Mouse (Mus musculus) heart, embryonic 11.5 days (tissue): ENCODE results near the gene Dtx2. TPM values are rescaled to one million over a fixed set of nuclear protein-coding genes. Genes with fewer than 3 reads are reported as not detected.

Experiments used
- ATAC-seq: fragments of 200-750 bp; cut with Nextera tagmentation; replicated peaks from 2 replicates; pipeline ENCODE4 v1.8.0; 2017; ENCODE audit warnings: moderate library complexity; ENCODE audit not compliant: insufficient number of reproducible peaks, low FRiP score, low TSS enrichment
- H3K27ac ChIP-seq: fragments of 300-500 bp; sonication (generic); 2 replicates; pipeline ENCODE4 v1.5.1; 2014; ENCODE audit warnings: mild to moderate bottlenecking, low read depth, low read length
- H3K27me3 ChIP-seq: fragments of 300-500 bp; sonication (generic); 2 replicates; pipeline ENCODE4 v1.6.1; 2014; ENCODE audit warnings: mild to moderate bottlenecking, low read length, mixed read lengths; ENCODE audit not compliant: control insufficient read depth, insufficient read depth
- H3K36me3 ChIP-seq: fragments of 300-500 bp; sonication (generic); 2 replicates; pipeline ENCODE4 v1.6.1; 2014; ENCODE audit warnings: mild to moderate bottlenecking, low read length, moderate library complexity, mixed read lengths; ENCODE audit not compliant: control insufficient read depth, insufficient read depth
- H3K4me1 ChIP-seq: fragments of 300-500 bp; sonication (generic); 2 replicates; pipeline ENCODE4 v1.6.1; 2014; ENCODE audit warnings: low read length; ENCODE audit not compliant: control insufficient read depth, insufficient read depth
- H3K4me2 ChIP-seq: fragments of 300-500 bp; sonication (generic); 2 replicates; pipeline ENCODE4 v1.6.1; 2014; ENCODE audit warnings: mild to moderate bottlenecking, moderate library complexity
- H3K4me3 ChIP-seq: fragments of 300-500 bp; sonication (generic); 2 replicates; pipeline ENCODE4 v1.5.1; 2014; ENCODE audit warnings: low read depth, low read length
- H3K9ac ChIP-seq: fragments of 300-500 bp; sonication (generic); 2 replicates; pipeline ENCODE4 v1.6.1; 2014; ENCODE audit warnings: mild to moderate bottlenecking, low read depth, low read length, moderate library complexity
- H3K9me3 ChIP-seq: fragments of 300-500 bp; sonication (generic); replicated peaks from 2 replicates; pipeline ENCODE4 v1.6.1; 2016; ENCODE audit warnings: low read length; ENCODE audit not compliant: control insufficient read depth
- WGBS: fragments of 180-500 bp; shearing (Covaris S2); extraction: QIAGEN DNeasy Blood & Tissue Kit; methylation state at CpG from one replicate; pipeline ENCODE4 v1.1.7; 2014; ENCODE audit not compliant: insufficient replicate concordance; 5-methylcytosine and 5-hydroxymethylcytosine counted together
- polyA plus RNA-seq: library from polyadenylated mRNA; unstranded; fragments of >200 nt; fragmentation: Nextera tagmentation; extraction: Ambion mirVana; gene quantifications from 2 replicates; pipeline ENCODE4 v1.2.1, GENCODE M21; 2014

The Dtx2 gene
- polyA plus RNA-seq, 1 experiment from 2014 or later = 24.7 TPM

GRCm38 (mm10) chr5:135966866-135967265, 27.7 kb upstream of the Dtx2 start:
- Histone ChIP-seq H3K36me3 (no peaks in the 10 kb centered on the region), H3K4me2 (no peak overlapping the region), H3K4me1 (peaks cover 11% of the 10 kb centered on the region; the same call in 1 of the 2 replicates), H3K9ac (no peak overlapping the region), H3K9me3 (no peaks in the 10 kb centered on the region), H3K4me3 (no peak overlapping the region), H3K27ac (no peak overlapping the region), H3K27me3 (0 out of 2 replicates have a peak, but pooled peaks cover 5% of the 10 kb centered on the region)
- no peak for ATAC-seq
- 49% methylated on average over 9 of the region's 9 CpGs for WGBS

- no peak for ATAC-seq
- Histone ChIP-seq H3K4me2 (no peak overlapping the region), H3K27me3 (0 out of 2 replicates have a peak, but pooled peaks cover 5% of the 10 kb centered on the region), H3K9ac (no peak overlapping the region), H3K27ac (no peak overlapping the region), H3K4me1 (peaks cover 5% of the 10 kb centered on the region; the same call in 1 of the 2 replicates), H3K9me3 (no peaks in the 10 kb centered on the region), H3K4me3 (no peak overlapping the region), H3K36me3 (no peaks in the 10 kb centered on the region)
- 58% methylated on average over 1 of the region's 1 CpGs for WGBS
These were observed 25.8 kb upstream of the Dtx2 start for GRCm38 (mm10) chr5:135968781-135969180.

GRCm38 (mm10) chr5:135970247-135970646, 24.4 kb upstream of the Dtx2 start:
- WGBS = 77% methylated on average over 6 of the region's 6 CpGs
- Histone ChIP-seq H3K9ac (no peak overlapping the region), H3K4me3 (no peak overlapping the region), H3K27ac (no peak overlapping the region), H3K9me3 (no peaks in the 10 kb centered on the region), H3K4me2 (no peak overlapping the region), H3K36me3 (no peaks in the 10 kb centered on the region), H3K27me3 (0 out of 2 replicates have a peak, but pooled peaks cover 5% of the 10 kb centered on the region), H3K4me1 (peaks cover 5% of the 10 kb centered on the region; the same call in 1 of the 2 replicates)
- ATAC-seq = no peak

- 80% methylated on average over 7 of the region's 7 CpGs for WGBS
- no peak overlapping the region for H3K4me3 ChIP-seq
- no peaks in the 10 kb centered on the region for H3K27me3 ChIP-seq
- no peaks in the 10 kb centered on the region for H3K36me3 ChIP-seq
- H3K9ac ChIP-seq = no peak overlapping the region
- H3K27ac ChIP-seq = no peak overlapping the region
- H3K4me2 ChIP-seq = no peak overlapping the region
- no peaks in the 10 kb centered on the region for H3K4me1 ChIP-seq
- no peak for ATAC-seq
- no peaks in the 10 kb centered on the region for H3K9me3 ChIP-seq
These were observed 22.7 kb upstream of the Dtx2 start for GRCm38 (mm10) chr5:135971876-135972275.

GRCm38 (mm10) chr5:135974365-135974764, 20.2 kb upstream of the Dtx2 start, which contains the start of gene Ssc4d:
Gene Ssc4d, minus strand, starts transcription at chr5:135974531.
- no peaks in the 10 kb centered on the region for H3K9me3 ChIP-seq
- H3K27me3 ChIP-seq = no peaks in the 10 kb centered on the region
- H3K9ac ChIP-seq = no peak within 1 kb of the TSS
- H3K4me2 ChIP-seq = no peak within 1 kb of the TSS
- no peak for ATAC-seq
- H3K27ac ChIP-seq = no peak within 1 kb of the TSS
- H3K36me3 ChIP-seq = no peaks in the 10 kb centered on the region
- no peak within 1 kb of the TSS for H3K4me3 ChIP-seq
- WGBS = 17% methylated on average over 9 of the region's 9 CpGs
- no peaks in the 10 kb centered on the region for H3K4me1 ChIP-seq

GRCm38 (mm10) chr5:135975893-135976668, 18.5 kb upstream of the Dtx2 start:
- Histone ChIP-seq H3K27me3 (no peaks in the 10 kb centered on the region), H3K27ac (no peak overlapping the region), H3K9ac (no peak overlapping the region), H3K9me3 (no peaks in the 10 kb centered on the region), H3K4me1 (no peaks in the 10 kb centered on the region), H3K4me3 (no peak overlapping the region), H3K36me3 (no peaks in the 10 kb centered on the region), H3K4me2 (no peak overlapping the region)
- 90% methylated on average over 8 of the region's 8 CpGs for WGBS
- no peak for ATAC-seq

GRCm38 (mm10) chr5:135979381-135979780, 15.2 kb upstream of the Dtx2 start:
- Histone ChIP-seq H3K36me3 (no peaks in the 10 kb centered on the region), H3K9me3 (no peaks in the 10 kb centered on the region), H3K27me3 (no peaks in the 10 kb centered on the region), H3K4me2 (no peak overlapping the region), H3K27ac (no peak overlapping the region), H3K4me1 (no peaks in the 10 kb centered on the region), H3K4me3 (no peak overlapping the region), H3K9ac (no peak overlapping the region)
- 80% methylated on average over 5 of the region's 5 CpGs for WGBS
- ATAC-seq = no peak

- 66% methylated on average over 8 of the region's 8 CpGs for WGBS
- no peak within 1 kb of the TSS for H3K4me2 ChIP-seq
- no peaks in the 10 kb centered on the region for H3K36me3 ChIP-seq
- no peak within 1 kb of the TSS for H3K27ac ChIP-seq
- ATAC-seq = no peak
- no peak within 1 kb of the TSS for H3K9ac ChIP-seq
- no peaks in the 10 kb centered on the region for H3K27me3 ChIP-seq
- H3K4me3 ChIP-seq = no peak within 1 kb of the TSS
- H3K9me3 ChIP-seq = no peaks in the 10 kb centered on the region
- no peaks in the 10 kb centered on the region for H3K4me1 ChIP-seq
These were observed 14.7 kb upstream of the Dtx2 start, which contains the start of gene Zp3 for GRCm38 (mm10) chr5:135979904-135980303. Gene Zp3, plus strand, starts transcription at chr5:135980099.

- no peak overlapping the region for H3K4me3 ChIP-seq
- no peaks in the 10 kb centered on the region for H3K36me3 ChIP-seq
- no peak for ATAC-seq
- no peaks in the 10 kb centered on the region for H3K27me3 ChIP-seq
- H3K9me3 ChIP-seq = no peaks in the 10 kb centered on the region
- H3K27ac ChIP-seq = no peak overlapping the region
- no peaks in the 10 kb centered on the region for H3K4me1 ChIP-seq
- 37% methylated on average over 6 of the region's 6 CpGs for WGBS
- H3K9ac ChIP-seq = no peak overlapping the region
- no peak overlapping the region for H3K4me2 ChIP-seq
These were observed 12.2 kb upstream of the Dtx2 start for GRCm38 (mm10) chr5:135982398-135982797.
